Mouse (Mus musculus) limb, embryonic 14.5 days (tissue): ENCODE data around the gene Tmf1. TPM values are rescaled to one million over a fixed set of nuclear protein-coding genes. Genes with fewer than 3 reads are reported as not detected.
A peak's percentile ranks its signal among the peaks of the same experiment; 100 is the strongest.

Experiments used
- ATAC-seq: fragments of 200-750 bp; cut with Nextera tagmentation; 2 replicates; pipeline ENCODE4 v1.8.0; 2017; ENCODE audit warnings: low read depth, moderate number of reproducible peaks, moderate TSS enrichment; ENCODE audit not compliant: low FRiP score
- DNase-seq: peaks from one replicate; pipeline ENCODE4 v3.0.0-alpha.2; 2015; ENCODE audit warnings: low spot score
- H3K27ac ChIP-seq: fragments of 300-500 bp; sonication (generic); replicated peaks from 2 replicates; pipeline ENCODE4 v1.5.1; 2014; ENCODE audit warnings: low read depth, mild to moderate bottlenecking, low read length, moderate library complexity, mixed read lengths
- H3K27me3 ChIP-seq: fragments of 300-500 bp; sonication (generic); 2 replicates; pipeline ENCODE4 v1.6.1; 2014; ENCODE audit warnings: low read length, mixed read lengths; ENCODE audit not compliant: control insufficient read depth, insufficient read depth
- H3K36me3 ChIP-seq: fragments of 300-500 bp; sonication (generic); 2 replicates; pipeline ENCODE4 v1.6.1; 2014; ENCODE audit warnings: mild to moderate bottlenecking, low read length, moderate library complexity, mixed read lengths; ENCODE audit not compliant: control insufficient read depth, insufficient read depth
- H3K4me1 ChIP-seq: fragments of 300-500 bp; sonication (generic); 2 replicates; pipeline ENCODE4 v1.6.1; 2014; ENCODE audit warnings: antibody characterized with exemption, low read length, mixed read lengths; ENCODE audit not compliant: control insufficient read depth, insufficient read depth
- H3K4me2 ChIP-seq: fragments of 300-500 bp; sonication (generic); replicated peaks from 2 replicates; pipeline ENCODE4 v1.6.1; 2014; ENCODE audit warnings: low read depth, mild to moderate bottlenecking, low read length, moderate library complexity; ENCODE audit not compliant: severe bottlenecking
- H3K4me3 ChIP-seq: fragments of 300-500 bp; sonication (generic); replicated peaks from 2 replicates; pipeline ENCODE4 v1.5.1; 2014; ENCODE audit warnings: low read length
- H3K9ac ChIP-seq: fragments of 300-500 bp; sonication (generic); 2 replicates; pipeline ENCODE4 v1.6.1; 2014; ENCODE audit warnings: mild to moderate bottlenecking, low read depth, low read length, moderate library complexity; ENCODE audit not compliant: severe bottlenecking
- H3K9me3 ChIP-seq: fragments of 300-500 bp; sonication (generic); 2 replicates; pipeline ENCODE4 v1.6.1; 2016; ENCODE audit warnings: low read length; ENCODE audit not compliant: control insufficient read depth
- POLR2A ChIP-seq: fragments of 200-500 bp; IDR thresholded peaks from 2 replicates; pipeline ENCODE4 v1.8.0; 2012; ENCODE audit warnings: inconsistent platforms, mild to moderate bottlenecking, moderate library complexity, borderline replicate concordance; ENCODE audit not compliant: insufficient read depth, insufficient read length; ENCODE audit errors: extremely low read depth
- WGBS: fragments of 180-500 bp; shearing (Covaris S2); extraction: QIAGEN DNeasy Blood & Tissue Kit; methylation state at CpG from one replicate; pipeline ENCODE4 v1.1.7; 2014; 5-methylcytosine and 5-hydroxymethylcytosine counted together
- polyA plus RNA-seq, 2 experiments: library from polyadenylated mRNA; depleted of rRNA in 1 of 2; stranded (reverse) in 1 of 2; unstranded in 1 of 2; fragments of >200 nt; fragmentation: Nextera tagmentation in 1 of 2; extraction: Ambion mirVana in 1 of 2; gene quantifications; 2 replicates each; pipeline versions ENCODE4 v1.2.1 to v1.2.3; 2012 to 2014

Tmf1 gene
- polyA plus RNA-seq, 2 experiments, result 6.2 to 34.8 TPM

- no peak overlapping the region for H3K27ac ChIP-seq
- peaks cover 7% of the 10 kb centered on the region; the same call in 1 of the 2 replicates for H3K4me1 ChIP-seq
- TF ChIP-seq POLR2A, result no peak
- WGBS, result 56% methylated on average over 5 of the region's 5 CpGs
- ATAC-seq (peak; percentile 55; the same call in 1 of the 2 replicates), DNase-seq (peak; percentile 39)
- H3K27me3 ChIP-seq, result no peaks in the 10 kb centered on the region
- no peak overlapping the region for H3K4me3 ChIP-seq
- H3K4me2 ChIP-seq, result no peak overlapping the region
- no peak overlapping the region for H3K9ac ChIP-seq
- H3K9me3 ChIP-seq, result no peaks in the 10 kb centered on the region
- no peaks in the 10 kb centered on the region for H3K36me3 ChIP-seq
Observed at GRCm38 (mm10) chr6:97222931-97223467, 44.1 kb upstream of the Tmf1 start.

- ATAC-seq, result no peak
- H3K27me3 ChIP-seq, result no peaks in the 10 kb centered on the region
- no peak for DNase-seq
- TF ChIP-seq POLR2A, result no peak
- H3K9me3 ChIP-seq, result no peaks in the 10 kb centered on the region
- H3K36me3 ChIP-seq, result no peaks in the 10 kb centered on the region
- no peak overlapping the region for H3K4me2 ChIP-seq
- WGBS, result 53% methylated on average over 6 of the region's 6 CpGs
- peaks cover 7% of the 10 kb centered on the region; the same call in 1 of the 2 replicates for H3K4me1 ChIP-seq
- H3K4me3 ChIP-seq, result no peak overlapping the region
- no peak overlapping the region for H3K27ac ChIP-seq
- no peak overlapping the region for H3K9ac ChIP-seq
Observed at GRCm38 (mm10) chr6:97222321-97222720, 43.4 kb upstream of the Tmf1 start.

- Histone ChIP-seq H3K4me1 (peaks cover 7% of the 10 kb centered on the region; the same call in 1 of the 2 replicates), H3K9ac (no peak overlapping the region), H3K27ac (no peak overlapping the region), H3K9me3 (no peaks in the 10 kb centered on the region), H3K27me3 (no peaks in the 10 kb centered on the region), H3K4me3 (no peak overlapping the region), H3K4me2 (no peak overlapping the region), H3K36me3 (no peaks in the 10 kb centered on the region)
- no peak for TF ChIP-seq POLR2A
- ATAC-seq (no peak), DNase-seq (no peak)
- WGBS, result 60% methylated on average over 15 of the region's 15 CpGs
Observed at GRCm38 (mm10) chr6:97221205-97222025, 42.5 kb upstream of the Tmf1 start.

GRCm38 (mm10) chr6:97220672-97221071 lies 41.8 kb upstream of the Tmf1 start:
- H3K9ac ChIP-seq, result no peak overlapping the region
- no peak overlapping the region for H3K4me3 ChIP-seq
- H3K27ac ChIP-seq, result no peak overlapping the region
- H3K27me3 ChIP-seq, result no peaks in the 10 kb centered on the region
- H3K4me1 ChIP-seq, result peaks cover 7% of the 10 kb centered on the region; the same call in 1 of the 2 replicates
- H3K9me3 ChIP-seq, result no peaks in the 10 kb centered on the region
- WGBS, result 88% methylated on average over 2 of the region's 5 CpGs
- TF ChIP-seq POLR2A, result no peak
- ATAC-seq (no peak), DNase-seq (no peak)
- H3K36me3 ChIP-seq, result no peaks in the 10 kb centered on the region
- no peak overlapping the region for H3K4me2 ChIP-seq

GRCm38 (mm10) chr6:97216154-97216821 lies 37.4 kb upstream of the Tmf1 start:
- WGBS, result 52% methylated on average over 4 of the region's 4 CpGs
- DNase-seq, result no peak
- no peaks in the 10 kb centered on the region for H3K27me3 ChIP-seq
- no peak overlapping the region for H3K27ac ChIP-seq
- no peak for TF ChIP-seq POLR2A
- H3K9ac ChIP-seq, result no peak overlapping the region
- H3K4me2 ChIP-seq, result no peak overlapping the region
- H3K4me1 ChIP-seq, result peaks cover 6% of the 10 kb centered on the region
- no peaks in the 10 kb centered on the region for H3K9me3 ChIP-seq
- no peak for ATAC-seq
- H3K36me3 ChIP-seq, result no peaks in the 10 kb centered on the region
- no peak overlapping the region for H3K4me3 ChIP-seq
